Mouse (Mus musculus) lung, adult 2 months (tissue): ENCODE measurements around the gene Rnf166.

Experiments used
- CTCF ChIP-seq: fragments of 200-500 bp; IDR thresholded peaks from 2 replicates; pipeline ENCODE4 v1.5.1; 2011; ENCODE audit warnings: mild to moderate bottlenecking, low read length, control low read depth; ENCODE audit not compliant: insufficient read depth
- POLR2A ChIP-seq: fragments of 200-500 bp; IDR thresholded peaks from 2 replicates; pipeline ENCODE4 v1.6.1; 2011; ENCODE audit warnings: low read depth, mild to moderate bottlenecking, control low read depth, low read length, borderline replicate concordance; ENCODE audit errors: extremely low read depth

- TF ChIP-seq POLR2A (no peak), CTCF (no peak)
These were observed 47.7 kb downstream of the Rnf166 start for GRCm38 (mm10) chr8:122428163-122428562.
